Mouse (Mus musculus): ENCODE measurements around the gene Akt1. TPM values are rescaled to one million over a fixed set of nuclear protein-coding genes. Genes with fewer than 3 reads are reported as not detected.
A peak's percentile ranks its signal among the peaks of the same experiment; 100 is the strongest.

Gene Akt1
- polyA plus RNA-seq, 1 experiment: 38.8 TPM

GRCm38 (mm10) chr12:112702374-112703320 is 28.0 kb upstream of the Akt1 start:
- H3K4me1 ChIP-seq (ENCODE audit: control insufficient read depth, insufficient read depth, insufficient read length, low read length): 0 out of 2 replicates have a peak, but pooled peaks cover 5% of the 10 kb centered on the region
- no peak overlapping the region for H3K27ac ChIP-seq (replicated peaks; ENCODE audit: low read depth, low read length)

DNA sequence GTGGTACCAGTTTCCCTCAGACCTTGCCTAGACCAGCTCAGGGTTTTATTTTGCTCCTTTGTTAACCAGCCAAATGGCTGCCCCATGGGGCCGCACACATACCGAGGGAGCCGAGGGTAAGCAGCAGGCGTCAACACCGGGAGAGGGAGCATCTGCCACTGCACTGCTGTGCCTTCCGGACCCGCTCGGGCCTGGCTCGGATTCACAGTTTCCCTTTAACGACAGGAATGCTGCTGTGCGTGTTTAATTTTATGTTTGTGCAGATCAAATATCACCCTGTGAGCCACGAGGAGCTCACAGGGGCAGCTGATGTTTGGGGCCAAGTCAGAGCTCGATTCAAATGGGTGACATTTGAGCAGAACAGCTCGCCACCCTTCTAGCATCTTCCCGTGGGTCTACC is 25.8 kb upstream of the Akt1 start:
- H3K4me3 ChIP-seq (ENCODE audit: insufficient read depth, low read depth, low read length): no peak overlapping the region
- H3K27ac ChIP-seq (replicated peaks; ENCODE audit: low read depth, low read length): no peak overlapping the region

More at GRCm38 (mm10) chr12:112702374-112703320, 28.0 kb upstream of the Akt1 start:
- no peak overlapping the region for H3K4me3 ChIP-seq (ENCODE audit: insufficient read depth, low read depth, low read length)

DNA sequence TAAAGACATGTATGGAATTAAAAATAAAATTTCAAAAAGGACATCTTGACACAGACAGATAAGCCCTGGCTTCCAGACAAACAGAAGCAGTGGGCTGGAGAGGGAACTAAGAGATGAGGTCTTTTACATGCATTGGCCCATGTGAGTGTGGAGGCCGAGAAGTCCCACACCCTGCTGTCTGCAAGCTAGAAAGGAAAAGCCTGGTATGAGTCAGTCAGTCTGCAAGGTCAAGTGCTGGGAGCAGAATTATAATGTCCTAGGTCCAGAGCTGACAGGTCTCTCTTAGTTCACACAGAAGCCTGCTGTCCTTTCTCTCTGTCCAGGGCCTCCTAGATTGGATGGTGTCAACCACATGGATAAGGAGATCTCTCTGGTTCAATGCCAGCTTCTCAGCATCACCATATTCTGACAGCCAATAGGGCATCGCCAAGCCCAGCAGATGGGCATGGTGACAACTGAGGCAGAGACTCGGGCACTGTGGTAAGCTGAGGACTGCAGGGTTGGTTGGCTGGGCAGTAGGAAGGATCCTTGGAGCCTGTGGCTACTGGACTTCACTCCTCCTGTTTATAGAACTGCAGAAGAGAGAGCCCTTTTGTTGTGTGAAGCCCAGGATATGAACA is 22.2 kb upstream of the Akt1 start:
- no peak overlapping the region for H3K4me3 ChIP-seq (ENCODE audit: insufficient read depth, low read depth, low read length)
- no peak overlapping the region for H3K27ac ChIP-seq (replicated peaks; ENCODE audit: low read depth, low read length)
- H3K4me1 ChIP-seq (ENCODE audit: control insufficient read depth, insufficient read depth, insufficient read length, low read length): peaks cover 14% of the 10 kb centered on the region; the same call in 1 of the 2 replicates

More for the DNA sequence above, 25.8 kb upstream of the Akt1 start:
- 0 out of 2 replicates have a peak, but pooled peaks cover 5% of the 10 kb centered on the region for H3K4me1 ChIP-seq (ENCODE audit: control insufficient read depth, insufficient read depth, insufficient read length, low read length)

- Histone ChIP-seq H3K4me1 (ENCODE audit: control insufficient read depth, insufficient read depth, insufficient read length, low read length) (peaks cover 9% of the 10 kb centered on the region; the same call in 1 of the 2 replicates), H3K4me3 (ENCODE audit: insufficient read depth, low read depth, low read length) (peak overlapping the region; percentile 90), H3K27ac (replicated peaks; ENCODE audit: low read depth, low read length) (no peak overlapping the region)
Measured at GRCm38 (mm10) chr12:112694127-112694475, 19.4 kb upstream of the Akt1 start.

DNA sequence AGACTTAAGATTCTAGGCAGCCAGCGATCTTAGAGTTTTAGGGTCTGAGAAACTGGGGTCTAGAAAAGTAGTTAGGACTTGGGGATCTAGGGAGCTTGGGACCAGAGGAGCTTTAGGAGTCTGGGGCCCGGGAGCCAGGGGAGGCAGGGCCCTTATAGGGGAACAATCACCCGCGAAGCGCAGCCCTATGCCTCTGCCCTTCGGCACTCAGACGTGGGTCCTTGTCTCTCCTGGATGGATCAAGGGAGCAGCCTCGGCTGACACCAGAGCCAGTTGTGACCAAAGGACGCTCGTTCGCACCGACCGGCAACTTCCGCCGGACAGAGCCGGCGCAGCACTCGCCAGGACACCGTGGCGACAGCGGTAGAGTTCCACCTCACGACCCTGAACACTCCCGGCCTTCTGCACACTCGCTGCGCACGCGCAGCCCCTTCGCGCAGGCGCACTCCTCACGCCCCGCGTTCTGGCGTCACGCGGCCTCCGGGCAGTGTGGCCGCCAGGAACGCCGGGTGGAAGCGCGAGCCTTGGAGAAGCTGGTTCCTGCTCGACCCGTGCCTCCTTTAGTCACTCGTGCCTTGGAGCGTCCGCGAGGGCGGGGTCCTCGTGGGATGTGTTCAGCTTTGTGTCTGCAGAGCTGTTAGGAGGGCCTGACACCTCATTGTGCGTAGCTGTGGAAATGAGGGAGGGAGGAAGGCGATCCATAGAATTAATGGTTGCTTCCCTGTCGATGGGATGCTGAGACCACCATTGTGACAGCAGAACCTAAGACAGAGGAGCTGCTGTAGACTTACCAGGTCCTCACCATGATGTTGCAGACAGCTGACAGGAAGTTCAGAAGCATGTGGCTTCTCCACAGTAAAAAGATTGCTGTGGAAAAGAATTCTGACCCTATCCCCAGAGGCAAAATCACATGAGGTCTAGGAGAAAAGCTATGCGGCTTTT is 18.8 kb upstream of the Akt1 start:
- H3K27ac ChIP-seq (replicated peaks; ENCODE audit: low read depth, low read length): peak overlapping the region; percentile 94
- H3K4me3 ChIP-seq (ENCODE audit: insufficient read depth, low read depth, low read length): peak overlapping the region; percentile 90
- peaks cover 9% of the 10 kb centered on the region; the same call in 1 of the 2 replicates for H3K4me1 ChIP-seq (ENCODE audit: control insufficient read depth, insufficient read depth, insufficient read length, low read length)

GRCm38 (mm10) chr12:112688458-112688857 is 13.8 kb upstream of the Akt1 start:
- Histone ChIP-seq H3K4me1 (ENCODE audit: control insufficient read depth, insufficient read depth, insufficient read length, low read length) (peaks cover 4% of the 10 kb centered on the region; the same call in 1 of the 2 replicates), H3K27ac (replicated peaks; ENCODE audit: low read depth, low read length) (no peak overlapping the region), H3K4me3 (ENCODE audit: insufficient read depth, low read depth, low read length) (no peak overlapping the region; the same call in 1 of the 2 replicates)

- H3K27ac ChIP-seq (replicated peaks; ENCODE audit: low read depth, low read length): no peak overlapping the region
- H3K4me1 ChIP-seq (ENCODE audit: control insufficient read depth, insufficient read depth, insufficient read length, low read length): no peaks in the 10 kb centered on the region
- no peak overlapping the region for H3K4me3 ChIP-seq (ENCODE audit: insufficient read depth, low read depth, low read length)
Measured at GRCm38 (mm10) chr12:112683351-112683750, 8.7 kb upstream of the Akt1 start.

GRCm38 (mm10) chr12:112679027-112679996 is 4.6 kb upstream of the Akt1 start:
- H3K27ac ChIP-seq (replicated peaks; ENCODE audit: low read depth, low read length): no peak overlapping the region
- H3K4me1 ChIP-seq (ENCODE audit: control insufficient read depth, insufficient read depth, insufficient read length, low read length): peaks cover 2% of the 10 kb centered on the region; the same call in 1 of the 2 replicates
- H3K4me3 ChIP-seq (ENCODE audit: insufficient read depth, low read depth, low read length): peak overlapping the region; percentile 82

DNA sequence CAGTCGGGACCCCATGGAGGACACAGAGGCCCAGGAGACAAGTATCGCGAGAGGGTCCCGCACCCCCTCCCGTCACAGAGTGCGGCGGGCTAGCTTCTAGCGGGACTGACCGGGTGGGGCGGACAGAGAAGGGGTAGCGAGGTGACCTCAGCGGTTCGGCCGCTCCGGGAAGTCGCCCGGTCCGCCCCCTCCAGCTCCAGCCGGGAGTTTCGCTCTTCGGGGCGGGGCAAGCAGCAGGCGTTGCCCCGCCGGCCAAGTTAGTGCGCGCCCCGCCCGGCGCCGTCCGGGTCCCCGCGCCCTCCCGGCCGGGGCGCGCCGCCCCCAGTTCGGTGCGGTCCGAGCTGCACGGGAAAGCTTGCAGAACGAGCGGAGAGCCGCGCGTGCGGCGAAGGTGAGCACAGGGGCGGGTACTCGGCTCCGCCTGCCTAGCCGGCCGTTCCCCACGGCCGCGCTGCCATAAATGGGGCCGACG is 3.9 kb upstream of the Akt1 start, which contains the start of gene Zbtb42:
Zbtb42 (plus strand) TSS at position 274 of the 472 bp plus-strand sequence.
- Histone ChIP-seq H3K27ac (replicated peaks; ENCODE audit: low read depth, low read length) (peak within 1 kb of the TSS; percentile 46), H3K4me1 (ENCODE audit: control insufficient read depth, insufficient read depth, insufficient read length, low read length) (peaks cover 2% of the 10 kb centered on the region; the same call in 1 of the 2 replicates), H3K4me3 (ENCODE audit: insufficient read depth, low read depth, low read length) (peak within 1 kb of the TSS; percentile 82)

DNA sequence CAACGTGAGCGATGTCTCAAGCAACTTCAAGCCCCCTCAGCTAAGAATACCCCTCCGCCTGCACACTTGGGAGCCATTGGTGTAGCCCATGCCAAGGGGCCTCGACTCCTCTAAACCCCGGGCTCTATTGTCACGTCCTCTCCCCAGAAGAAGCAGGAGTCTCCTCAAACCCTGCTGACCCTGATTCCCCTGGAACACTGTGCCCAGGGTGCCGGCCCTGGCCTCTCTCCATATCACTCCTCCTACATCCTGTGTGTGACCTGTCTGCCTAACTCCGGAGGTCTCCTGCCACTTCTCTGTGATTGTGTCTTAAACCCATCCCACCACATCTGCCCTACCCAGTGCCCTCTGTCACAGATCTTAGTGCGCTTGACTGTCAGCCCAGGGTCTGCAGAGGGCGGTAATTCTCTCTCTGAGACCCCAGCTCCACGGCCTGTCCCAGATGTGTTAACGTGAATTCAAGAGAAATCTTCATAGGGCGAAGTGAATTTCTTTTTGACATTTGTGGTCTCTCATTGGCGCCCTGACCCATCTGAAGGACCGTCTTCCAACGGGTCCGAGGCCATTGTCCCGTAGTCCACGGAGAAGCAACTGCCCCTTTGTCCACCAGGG is 3.4 kb upstream of the Akt1 start:
- peak overlapping the region; percentile 82 for H3K4me3 ChIP-seq (ENCODE audit: insufficient read depth, low read depth, low read length)
- peaks cover 3% of the 10 kb centered on the region for H3K4me1 ChIP-seq (ENCODE audit: control insufficient read depth, insufficient read depth, insufficient read length, low read length)
- peak overlapping the region; percentile 46 for H3K27ac ChIP-seq (replicated peaks; ENCODE audit: low read depth, low read length)

DNA sequence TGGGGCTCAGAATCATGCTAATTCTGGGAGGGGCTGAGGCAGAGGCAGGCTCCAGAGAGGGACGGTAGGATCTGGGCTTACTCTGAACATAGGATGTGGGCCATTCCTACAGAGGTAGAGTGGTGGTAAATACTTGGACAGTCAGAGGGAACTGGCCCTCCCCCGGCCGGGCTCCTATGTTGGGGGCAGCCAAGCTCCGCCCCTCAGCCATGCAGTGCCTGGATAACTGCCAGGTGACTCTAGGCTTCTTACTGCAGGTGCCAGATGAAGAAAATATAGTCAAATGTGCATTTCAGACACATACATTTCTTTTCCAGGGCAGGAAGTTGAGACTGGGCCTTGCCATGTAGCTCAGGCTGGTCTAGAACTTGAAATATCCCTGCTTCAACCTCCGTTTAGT is 2.4 kb upstream of the Akt1 start:
- Histone ChIP-seq H3K4me3 (ENCODE audit: insufficient read depth, low read depth, low read length) (no peak overlapping the region), H3K27ac (replicated peaks; ENCODE audit: low read depth, low read length) (no peak overlapping the region), H3K4me1 (ENCODE audit: control insufficient read depth, insufficient read depth, insufficient read length, low read length) (peaks cover 11% of the 10 kb centered on the region)

DNA sequence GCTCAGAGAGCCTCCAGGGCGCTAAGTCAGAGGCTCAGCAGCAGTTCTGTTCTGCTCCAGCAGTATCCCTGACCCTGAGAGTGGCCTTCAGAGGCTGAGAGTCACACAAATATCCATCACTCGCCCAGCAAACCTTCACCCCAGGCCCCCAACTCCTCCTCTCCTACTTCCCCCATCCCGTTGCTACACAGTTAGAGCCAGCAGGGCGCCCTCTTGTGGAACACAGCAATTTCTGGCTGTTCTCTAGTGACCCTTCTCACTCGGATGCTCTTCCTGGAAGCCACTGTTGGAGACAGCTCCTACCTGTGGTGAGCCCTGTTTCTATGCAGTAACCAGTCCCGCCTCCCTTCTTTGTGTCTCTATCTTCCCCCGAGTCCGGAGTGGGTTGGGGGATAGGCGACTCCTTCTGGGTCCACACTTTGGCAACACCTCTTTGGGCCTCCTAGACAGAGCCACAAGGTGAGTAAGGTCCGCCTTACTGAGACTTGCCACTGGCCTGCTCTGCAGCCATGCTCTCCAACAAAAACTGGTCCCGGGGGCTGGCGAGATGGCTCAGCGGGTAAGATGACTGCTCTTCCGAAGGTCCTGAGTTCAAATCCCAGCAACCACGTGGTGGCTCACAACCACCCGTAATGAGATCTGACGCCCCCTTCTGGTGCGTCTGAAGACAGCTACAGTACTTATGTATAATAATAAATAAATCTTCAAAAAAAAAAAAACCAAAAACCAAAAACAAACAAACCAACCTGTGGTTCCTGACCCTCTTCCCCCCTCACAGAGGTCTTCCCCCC is 756 bp upstream of the Akt1 start:
- H3K4me1 ChIP-seq (ENCODE audit: control insufficient read depth, insufficient read depth, insufficient read length, low read length): peaks cover 28% of the 10 kb centered on the region
- H3K4me3 ChIP-seq (ENCODE audit: insufficient read depth, low read depth, low read length): 0 out of 2 replicates have a peak overlapping the region, but pooled peaks have one; percentile 93
- no peak overlapping the region for H3K27ac ChIP-seq (replicated peaks; ENCODE audit: low read depth, low read length)
